Mouse (Mus musculus): ENCODE data around the gene Spty2d1. TPM values are rescaled to one million over a fixed set of nuclear protein-coding genes. Genes with fewer than 3 reads are reported as not detected.

Spty2d1 gene
- polyA plus RNA-seq, 1 experiment from 2014 or later = 14.1 TPM

DNA sequence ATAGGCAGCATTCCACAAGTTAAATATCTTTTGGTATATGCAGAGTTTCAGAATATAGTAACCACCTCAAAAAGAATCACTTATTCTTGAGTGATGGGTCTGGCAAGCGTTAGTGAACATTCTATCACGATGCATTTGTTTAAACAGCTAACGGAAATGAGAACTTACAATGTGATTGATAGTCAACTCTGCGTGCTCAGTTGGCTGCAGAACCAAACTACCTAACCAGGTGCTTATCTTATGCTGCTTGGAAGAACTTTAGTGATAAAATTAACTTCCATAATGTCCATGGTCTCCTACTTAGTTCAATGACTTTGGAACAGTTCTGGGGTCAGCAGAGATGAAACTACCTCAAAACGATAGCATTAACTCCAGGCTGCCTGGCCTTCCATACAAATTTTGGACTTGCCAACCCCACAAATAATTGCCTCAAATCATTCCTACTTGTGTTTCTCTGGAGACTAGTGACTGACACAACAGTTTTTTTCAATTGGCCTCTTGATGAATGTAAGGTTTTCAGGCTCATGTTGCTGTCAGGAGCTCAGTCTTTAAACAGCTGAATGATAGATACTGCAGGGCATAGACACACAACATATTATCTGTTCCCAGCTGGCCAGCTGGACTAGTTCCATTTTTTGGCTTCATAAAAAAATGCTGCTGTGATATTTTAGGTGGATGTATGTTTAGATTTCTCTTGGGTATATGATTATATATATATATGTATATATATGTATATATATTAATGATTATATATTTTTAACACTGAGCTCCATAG is 6.9 kb downstream of the Spty2d1 start:
- Histone ChIP-seq H3K4me2 (ENCODE audit: low read depth) (no peak overlapping the region), H3K9me3 (ENCODE audit: control insufficient read depth, low read length) (no peaks in the 10 kb centered on the region), H3K27ac (ENCODE audit: low read depth, low read length) (no peak overlapping the region), H3K9ac (ENCODE audit: low read length) (no peak overlapping the region), H3K36me3 (ENCODE audit: control insufficient read depth, insufficient read depth, low read length) (peaks cover 8% of the 10 kb centered on the region), H3K4me1 (ENCODE audit: control insufficient read depth, insufficient read depth, low read length) (peaks cover 10% of the 10 kb centered on the region), H3K27me3 (ENCODE audit: control insufficient read depth, insufficient read depth, low read length) (no peaks in the 10 kb centered on the region), H3K4me3 (ENCODE audit: low read depth, low read length) (no peak overlapping the region)
- ATAC-seq (ENCODE audit: insufficient read depth, low FRiP score, low TSS enrichment) (no peak), DNase-seq (ENCODE audit: low spot score) (no peak)
- 89% methylated on average over 5 of the region's 5 CpGs for WGBS

DNA sequence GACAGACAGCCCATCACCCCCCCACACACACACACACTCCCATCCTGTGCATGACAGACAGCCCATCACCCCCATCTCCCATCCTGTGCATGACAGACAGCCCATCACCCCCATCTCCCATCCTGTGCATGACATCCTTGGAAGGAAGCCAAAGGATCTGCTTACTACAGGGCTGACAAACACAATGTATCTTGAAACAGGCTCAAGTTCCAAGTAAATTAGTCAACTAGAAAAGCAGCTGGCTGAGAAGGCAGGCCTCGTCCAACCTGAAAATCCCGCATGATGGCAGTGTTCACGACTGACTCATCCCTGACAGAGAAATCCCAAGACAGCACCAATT is 7.6 kb downstream of the Spty2d1 start:
- no peak for ATAC-seq (ENCODE audit: insufficient read depth, low FRiP score, low TSS enrichment)
- no peak overlapping the region for H3K4me3 ChIP-seq (ENCODE audit: low read depth, low read length)
- H3K9ac ChIP-seq (ENCODE audit: low read length) = no peak overlapping the region
- H3K4me2 ChIP-seq (ENCODE audit: low read depth) = no peak overlapping the region
- peaks cover 8% of the 10 kb centered on the region for H3K36me3 ChIP-seq (ENCODE audit: control insufficient read depth, insufficient read depth, low read length)
- peaks cover 10% of the 10 kb centered on the region for H3K4me1 ChIP-seq (ENCODE audit: control insufficient read depth, insufficient read depth, low read length)
- no peaks in the 10 kb centered on the region for H3K27me3 ChIP-seq (ENCODE audit: control insufficient read depth, insufficient read depth, low read length)
- H3K9me3 ChIP-seq (ENCODE audit: control insufficient read depth, low read length) = no peaks in the 10 kb centered on the region
- H3K27ac ChIP-seq (ENCODE audit: low read depth, low read length) = no peak overlapping the region
- 75% methylated on average over 3 of the region's 3 CpGs for WGBS
- DNase-seq (ENCODE audit: low spot score) = no peak

DNA sequence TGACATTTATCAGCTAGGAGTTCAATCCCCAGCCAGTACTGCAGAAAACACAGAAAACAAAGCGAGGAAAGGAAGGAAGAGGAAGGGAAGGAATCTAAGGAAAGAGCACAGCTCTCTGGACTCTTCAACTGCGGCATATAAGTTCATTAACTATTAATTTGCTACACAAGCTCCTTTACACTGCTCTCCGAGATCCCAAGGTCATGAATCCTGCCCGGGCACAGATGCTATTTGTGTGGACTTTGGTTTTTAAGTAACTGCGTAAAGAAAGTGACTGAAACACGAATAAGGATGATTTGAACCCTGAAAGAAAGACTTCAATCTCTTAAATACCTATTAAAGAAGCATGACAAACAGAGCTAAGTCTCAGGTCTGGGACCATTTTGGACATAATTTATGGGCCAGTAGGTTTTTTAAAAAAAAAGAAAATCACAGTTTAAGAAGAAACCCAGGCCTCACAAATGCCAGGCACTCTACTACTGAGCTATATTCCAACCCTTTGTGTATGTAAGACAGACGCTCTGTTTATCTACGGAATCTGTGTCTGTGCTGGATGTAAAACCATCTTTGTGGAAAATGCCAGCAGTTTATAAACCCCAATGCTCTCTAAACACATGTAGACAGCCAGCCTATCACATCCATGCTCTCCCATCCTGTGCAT is 8.1 kb downstream of the Spty2d1 start:
- Histone ChIP-seq H3K4me1 (ENCODE audit: control insufficient read depth, insufficient read depth, low read length) (peaks cover 10% of the 10 kb centered on the region), H3K9me3 (ENCODE audit: control insufficient read depth, low read length) (no peaks in the 10 kb centered on the region), H3K27ac (ENCODE audit: low read depth, low read length) (no peak overlapping the region), H3K9ac (ENCODE audit: low read length) (no peak overlapping the region), H3K4me2 (ENCODE audit: low read depth) (no peak overlapping the region), H3K27me3 (ENCODE audit: control insufficient read depth, insufficient read depth, low read length) (no peaks in the 10 kb centered on the region), H3K36me3 (ENCODE audit: control insufficient read depth, insufficient read depth, low read length) (peaks cover 8% of the 10 kb centered on the region), H3K4me3 (ENCODE audit: low read depth, low read length) (no peak overlapping the region)
- 84% methylated on average over 8 of the region's 8 CpGs for WGBS
- ATAC-seq (ENCODE audit: insufficient read depth, low FRiP score, low TSS enrichment) (no peak), DNase-seq (ENCODE audit: low spot score) (no peak)

DNA sequence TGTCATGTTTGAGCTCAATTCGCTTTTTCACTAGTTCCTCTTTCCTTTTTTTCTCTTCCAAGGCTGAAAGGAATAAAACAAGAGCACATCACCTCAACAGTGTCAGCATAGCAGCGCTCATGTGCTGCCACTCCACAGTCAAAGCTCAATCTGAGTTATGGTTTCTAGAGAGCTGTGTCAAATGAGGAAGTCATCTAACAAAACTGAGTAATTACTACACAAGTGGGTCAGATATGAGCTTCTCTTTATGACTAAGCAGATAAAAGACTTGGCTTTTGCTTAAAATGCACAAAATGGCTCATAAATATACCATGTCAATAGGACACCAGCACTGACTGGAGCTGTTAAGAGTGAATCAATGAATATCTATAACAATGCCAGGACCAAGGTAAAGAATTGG is 9.3 kb downstream of the Spty2d1 start:
- H3K36me3 ChIP-seq (ENCODE audit: control insufficient read depth, insufficient read depth, low read length) = peaks cover 8% of the 10 kb centered on the region
- no peak overlapping the region for H3K9ac ChIP-seq (ENCODE audit: low read length)
- DNase-seq (ENCODE audit: low spot score) (no peak), ATAC-seq (ENCODE audit: insufficient read depth, low FRiP score, low TSS enrichment) (no peak)
- no peak overlapping the region for H3K27ac ChIP-seq (ENCODE audit: low read depth, low read length)
- H3K4me3 ChIP-seq (ENCODE audit: low read depth, low read length) = no peak overlapping the region
- H3K9me3 ChIP-seq (ENCODE audit: control insufficient read depth, low read length) = no peaks in the 10 kb centered on the region
- 88% methylated on average over 2 of the region's 2 CpGs for WGBS
- no peaks in the 10 kb centered on the region for H3K27me3 ChIP-seq (ENCODE audit: control insufficient read depth, insufficient read depth, low read length)
- no peak overlapping the region for H3K4me2 ChIP-seq (ENCODE audit: low read depth)
- H3K4me1 ChIP-seq (ENCODE audit: control insufficient read depth, insufficient read depth, low read length) = peaks cover 10% of the 10 kb centered on the region

DNA sequence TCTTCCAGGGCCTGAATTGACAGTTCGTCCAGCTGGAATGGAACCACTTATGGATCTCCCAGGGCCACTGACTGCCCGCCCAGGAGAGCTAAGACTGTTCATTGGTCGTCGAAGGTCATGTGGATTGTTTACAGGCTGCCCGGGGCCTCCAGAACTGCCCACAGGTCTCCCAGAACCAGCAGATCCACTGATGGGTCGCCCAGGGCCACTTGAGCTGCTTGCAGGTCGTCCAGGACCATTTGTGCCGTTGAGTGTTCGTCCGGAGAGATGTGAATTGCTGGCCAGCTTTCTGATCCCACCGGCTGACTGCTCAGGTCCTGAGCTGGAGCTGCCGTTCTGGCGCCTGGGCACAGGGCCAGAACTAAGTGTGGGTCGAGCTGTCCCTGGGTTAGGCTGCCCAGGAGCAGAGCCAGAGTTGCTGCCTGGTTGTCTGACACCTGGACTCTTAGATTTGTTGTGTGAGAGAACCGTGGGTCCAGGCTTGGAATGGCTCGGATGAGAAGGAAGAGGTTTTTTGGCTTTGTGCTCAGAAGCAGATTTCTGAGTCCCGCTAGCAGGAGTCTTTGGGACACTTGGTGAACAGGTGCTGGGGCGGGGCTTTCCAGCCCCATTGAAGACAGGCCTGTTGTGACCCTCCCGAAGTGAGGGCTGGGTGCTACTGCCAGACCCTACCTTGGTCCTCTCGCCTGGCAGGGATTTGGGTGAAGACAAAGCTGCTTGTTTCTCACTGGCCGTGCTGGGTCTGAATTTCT is 10.4 kb downstream of the Spty2d1 start:
- WGBS = 93% methylated on average over 21 of the region's 21 CpGs
- H3K4me2 ChIP-seq (ENCODE audit: low read depth) = no peak overlapping the region
- no peak overlapping the region for H3K9ac ChIP-seq (ENCODE audit: low read length)
- DNase-seq (ENCODE audit: low spot score) (no peak), ATAC-seq (ENCODE audit: insufficient read depth, low FRiP score, low TSS enrichment) (no peak)
- H3K4me1 ChIP-seq (ENCODE audit: control insufficient read depth, insufficient read depth, low read length) = peaks cover 7% of the 10 kb centered on the region
- H3K27me3 ChIP-seq (ENCODE audit: control insufficient read depth, insufficient read depth, low read length) = no peaks in the 10 kb centered on the region
- no peak overlapping the region for H3K4me3 ChIP-seq (ENCODE audit: low read depth, low read length)
- no peaks in the 10 kb centered on the region for H3K9me3 ChIP-seq (ENCODE audit: control insufficient read depth, low read length)
- no peak overlapping the region for H3K27ac ChIP-seq (ENCODE audit: low read depth, low read length)
- H3K36me3 ChIP-seq (ENCODE audit: control insufficient read depth, insufficient read depth, low read length) = peaks cover 8% of the 10 kb centered on the region

DNA sequence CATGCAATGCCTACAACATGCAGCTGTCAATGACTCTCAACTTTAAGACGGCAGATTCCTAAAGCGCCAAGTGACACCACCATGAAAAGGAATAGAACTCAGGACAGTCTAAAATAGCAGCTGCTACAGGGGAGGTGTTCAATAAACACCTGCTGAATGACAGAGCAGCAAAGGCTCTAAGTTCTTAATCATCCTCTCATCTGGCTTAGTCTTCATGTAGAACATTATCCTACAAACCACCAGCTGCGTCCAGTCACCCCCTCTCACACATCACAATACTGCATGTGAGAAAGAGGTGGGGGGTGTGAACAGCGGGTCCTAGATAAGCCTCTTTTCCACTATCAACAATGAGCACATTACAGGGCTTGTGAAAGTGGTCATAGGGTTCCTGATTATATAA is 11.2 kb downstream of the Spty2d1 start:
- H3K4me3 ChIP-seq (ENCODE audit: low read depth, low read length) = no peak overlapping the region
- 94% methylated on average over 4 of the region's 4 CpGs for WGBS
- no peaks in the 10 kb centered on the region; the same call in 1 of the 2 replicates for H3K4me1 ChIP-seq (ENCODE audit: control insufficient read depth, insufficient read depth, low read length)
- H3K27ac ChIP-seq (ENCODE audit: low read depth, low read length) = no peak overlapping the region
- ATAC-seq (ENCODE audit: insufficient read depth, low FRiP score, low TSS enrichment) (no peak), DNase-seq (ENCODE audit: low spot score) (no peak)
- H3K4me2 ChIP-seq (ENCODE audit: low read depth) = no peak overlapping the region
- H3K27me3 ChIP-seq (ENCODE audit: control insufficient read depth, insufficient read depth, low read length) = no peaks in the 10 kb centered on the region
- H3K9ac ChIP-seq (ENCODE audit: low read length) = no peak overlapping the region
- no peaks in the 10 kb centered on the region for H3K9me3 ChIP-seq (ENCODE audit: control insufficient read depth, low read length)
- peaks cover 8% of the 10 kb centered on the region for H3K36me3 ChIP-seq (ENCODE audit: control insufficient read depth, insufficient read depth, low read length)

DNA sequence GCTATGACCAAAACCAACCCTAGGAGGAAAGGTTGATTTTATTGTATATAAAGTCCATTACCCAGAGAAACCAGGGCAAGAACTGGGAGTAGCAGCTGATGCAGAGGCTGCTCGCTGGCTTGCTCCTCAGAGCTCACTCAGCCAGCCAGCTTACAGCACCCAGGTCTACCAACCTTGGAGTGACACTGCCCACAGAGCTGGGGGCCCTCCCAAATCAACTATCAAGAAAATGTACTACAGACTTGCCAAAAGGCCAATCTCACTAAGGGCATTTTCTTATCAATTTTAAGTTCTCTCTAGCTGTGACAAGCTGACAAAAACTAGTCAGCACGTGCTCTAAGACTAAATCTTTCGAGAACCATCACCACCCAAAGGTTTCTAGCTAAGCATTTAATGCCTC is 12.7 kb downstream of the Spty2d1 start:
- no peaks in the 10 kb centered on the region for H3K27me3 ChIP-seq (ENCODE audit: control insufficient read depth, insufficient read depth, low read length)
- ATAC-seq (ENCODE audit: insufficient read depth, low FRiP score, low TSS enrichment) (no peak), DNase-seq (ENCODE audit: low spot score) (no peak)
- H3K9me3 ChIP-seq (ENCODE audit: control insufficient read depth, low read length) = no peaks in the 10 kb centered on the region
- no peak overlapping the region for H3K27ac ChIP-seq (ENCODE audit: low read depth, low read length)
- no peaks in the 10 kb centered on the region for H3K4me1 ChIP-seq (ENCODE audit: control insufficient read depth, insufficient read depth, low read length)
- peaks cover 8% of the 10 kb centered on the region for H3K36me3 ChIP-seq (ENCODE audit: control insufficient read depth, insufficient read depth, low read length)
- H3K4me2 ChIP-seq (ENCODE audit: low read depth) = no peak overlapping the region
- H3K9ac ChIP-seq (ENCODE audit: low read length) = no peak overlapping the region
- WGBS = 90% methylated on average over 3 of the region's 3 CpGs
- no peak overlapping the region for H3K4me3 ChIP-seq (ENCODE audit: low read depth, low read length)

DNA sequence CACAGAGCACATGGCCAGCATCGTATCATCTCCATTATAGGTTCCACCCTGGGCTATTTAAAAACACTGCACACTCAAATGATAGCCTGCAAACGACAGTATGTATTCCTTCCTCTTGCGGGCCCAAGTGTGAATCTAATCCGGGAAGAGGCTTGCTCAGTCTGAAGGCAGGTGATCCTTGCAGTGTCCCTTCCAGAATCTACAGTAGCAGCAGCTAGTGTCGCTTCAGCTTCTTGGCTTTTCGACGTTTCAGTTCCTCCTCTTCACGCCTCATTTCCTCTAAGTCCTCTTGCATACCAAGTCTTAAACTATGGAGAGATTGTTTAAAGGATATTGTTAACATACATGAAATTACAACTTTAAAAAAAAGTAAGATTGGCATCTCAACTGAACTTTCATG is 15.1 kb downstream of the Spty2d1 start:
- Histone ChIP-seq H3K4me3 (ENCODE audit: low read depth, low read length) (no peak overlapping the region), H3K27ac (ENCODE audit: low read depth, low read length) (no peak overlapping the region), H3K27me3 (ENCODE audit: control insufficient read depth, insufficient read depth, low read length) (no peaks in the 10 kb centered on the region), H3K36me3 (ENCODE audit: control insufficient read depth, insufficient read depth, low read length) (peaks cover 6% of the 10 kb centered on the region), H3K4me2 (ENCODE audit: low read depth) (no peak overlapping the region), H3K4me1 (ENCODE audit: control insufficient read depth, insufficient read depth, low read length) (no peaks in the 10 kb centered on the region), H3K9ac (ENCODE audit: low read length) (no peak overlapping the region), H3K9me3 (ENCODE audit: control insufficient read depth, low read length) (no peaks in the 10 kb centered on the region)
- WGBS = 76% methylated on average over 8 of the region's 8 CpGs
- ATAC-seq (ENCODE audit: insufficient read depth, low FRiP score, low TSS enrichment) (no peak), DNase-seq (ENCODE audit: low spot score) (no peak)

Measured in neural tube, embryonic 11.5 days (tissue).